Mouse (Mus musculus) hindbrain, postnatal 0 days (tissue): ENCODE measurements around the gene Manf. TPM values are rescaled to one million over a fixed set of nuclear protein-coding genes. Genes with fewer than 3 reads are reported as not detected.
A peak's percentile ranks its signal among the peaks of the same experiment; 100 is the strongest.

ENCODE experiments used
- ATAC-seq: fragments of 200-750 bp; cut with Nextera tagmentation; 2 replicates; pipeline ENCODE4 v1.8.0; 2017; ENCODE audit warnings: mild to moderate bottlenecking, moderate TSS enrichment, moderate library complexity
- DNase-seq: peaks from one replicate; pipeline ENCODE4 v3.0.0-alpha.2; 2015; ENCODE audit warnings: low spot score
- H3K27ac ChIP-seq: fragments of 300-500 bp; sonication (generic); 2 replicates; pipeline ENCODE4 v1.5.1; 2014; ENCODE audit warnings: mild to moderate bottlenecking
- H3K27me3 ChIP-seq: fragments of 300-500 bp; sonication (generic); 2 replicates; pipeline ENCODE4 v1.6.1; 2014; ENCODE audit warnings: low read length, mixed read lengths; ENCODE audit not compliant: insufficient read depth
- H3K36me3 ChIP-seq: fragments of 300-500 bp; sonication (generic); 2 replicates; pipeline ENCODE4 v1.6.1; 2014; ENCODE audit warnings: low read length, mixed read lengths; ENCODE audit not compliant: insufficient read depth
- H3K4me1 ChIP-seq: fragments of 300-500 bp; sonication (generic); 2 replicates; pipeline ENCODE4 v1.6.1; 2014; ENCODE audit warnings: antibody characterized with exemption, low read length, mixed read lengths; ENCODE audit not compliant: insufficient read depth
- H3K4me2 ChIP-seq: fragments of 300-500 bp; sonication (generic); 2 replicates; pipeline ENCODE4 v1.6.1; 2014; ENCODE audit warnings: low read depth, mild to moderate bottlenecking, low read length, moderate library complexity, mixed read lengths
- H3K4me3 ChIP-seq: fragments of 300-500 bp; sonication (generic); 2 replicates; pipeline ENCODE4 v1.5.1; 2014; ENCODE audit warnings: low read length
- H3K9ac ChIP-seq: fragments of 300-500 bp; sonication (generic); replicated peaks from 2 replicates; pipeline ENCODE4 v1.6.1; 2014; ENCODE audit warnings: mild to moderate bottlenecking, low read length, moderate library complexity, mixed read lengths
- H3K9me3 ChIP-seq: fragments of 300-500 bp; sonication (generic); 2 replicates; pipeline ENCODE4 v1.6.1; 2016; ENCODE audit warnings: low read length, mixed read lengths
- CTCF ChIP-seq: IDR thresholded peaks from 2 replicates; pipeline ENCODE4 v1.5.1; 2016; ENCODE audit warnings: antibody characterized with exemption, control low read depth, low read depth
- WGBS: fragments of 180-500 bp; shearing (Covaris S2); extraction: QIAGEN DNeasy Blood & Tissue Kit; methylation state at CpG from one replicate; pipeline ENCODE4 v1.1.7; 2014; 5-methylcytosine and 5-hydroxymethylcytosine counted together
- polyA plus RNA-seq: library from polyadenylated mRNA; unstranded; fragments of >200 nt; fragmentation: Nextera tagmentation; extraction: Ambion mirVana; gene quantifications from 2 replicates; pipeline ENCODE4 v1.2.1, GENCODE M21; 2015
- total RNA-seq: library from RNA; depleted of rRNA; stranded (reverse); fragments of >200 nt; gene quantifications from 2 replicates; pipeline ENCODE4 v1.2.3, GENCODE M21; 2014

The Manf gene
- total and polyA plus RNA-seq, 2 experiments from 2014 or later = 29.7 to 119 TPM

DNA sequence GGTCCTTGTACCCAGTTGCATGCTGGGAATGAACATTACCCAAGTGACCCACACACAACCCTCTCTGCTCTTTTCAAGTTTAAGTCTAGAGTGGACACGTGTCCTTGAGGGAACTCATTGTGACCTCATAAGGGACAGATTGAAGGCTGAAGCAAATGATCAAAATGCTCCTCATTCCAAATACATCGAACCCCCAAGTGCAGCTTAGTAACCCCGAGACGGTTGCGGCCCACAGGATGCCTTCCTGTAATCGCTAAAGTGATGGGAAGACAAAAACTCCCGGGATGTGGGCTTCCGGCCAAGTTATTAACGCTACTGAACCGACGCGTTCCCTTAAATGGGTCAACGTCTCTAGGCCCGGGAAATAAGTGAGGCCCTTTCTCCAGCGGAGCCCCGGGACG lies 438 bp downstream of the Manf start:
- 0% methylated on average over 17 of the region's 17 CpGs for WGBS
- peaks cover 11% of the 10 kb centered on the region; the same call in 1 of the 2 replicates for H3K4me1 ChIP-seq
- ATAC-seq = no peak

GRCm38 (mm10) chr9:106890496-106891240 lies 1.1 kb downstream of the Manf start:
- 64% methylated on average over 8 of the region's 8 CpGs for WGBS
- peak overlapping the region; percentile 81 for H3K4me3 ChIP-seq
- no peak for TF ChIP-seq CTCF

More for the DNA sequence above, 438 bp downstream of the Manf start:
- no peak for TF ChIP-seq CTCF
- DNase-seq = peak; percentile 35
- H3K4me3 ChIP-seq = peak overlapping the region; percentile 81
- no peaks in the 10 kb centered on the region for H3K9me3 ChIP-seq
- H3K27me3 ChIP-seq = no peaks in the 10 kb centered on the region
- peaks cover 40% of the 10 kb centered on the region for H3K36me3 ChIP-seq
- peak overlapping the region; percentile 91 for H3K27ac ChIP-seq
- H3K4me2 ChIP-seq = peak overlapping the region; percentile 87
- H3K9ac ChIP-seq = peak overlapping the region; percentile 84

GRCm38 (mm10) chr9:106889321-106889720 lies 2.5 kb downstream of the Manf start:
- H3K9me3 ChIP-seq = no peaks in the 10 kb centered on the region
- DNase-seq = no peak
- no peak overlapping the region for H3K4me3 ChIP-seq
- 88% methylated on average over 9 of the region's 9 CpGs for WGBS
- ATAC-seq = no peak
- H3K4me1 ChIP-seq = peaks cover 21% of the 10 kb centered on the region
- H3K4me2 ChIP-seq = no peak overlapping the region
- peaks cover 23% of the 10 kb centered on the region; the same call in 1 of the 2 replicates for H3K36me3 ChIP-seq
- no peak overlapping the region for H3K27ac ChIP-seq
- TF ChIP-seq CTCF = no peak
- H3K27me3 ChIP-seq = no peaks in the 10 kb centered on the region
- 0 out of 2 replicates have a peak overlapping the region, but pooled peaks have one; percentile 9 for H3K9ac ChIP-seq

More at GRCm38 (mm10) chr9:106890496-106891240, 1.1 kb downstream of the Manf start:
- Histone ChIP-seq H3K4me2 (peak overlapping the region; percentile 87), H3K9me3 (no peaks in the 10 kb centered on the region), H3K9ac (peak overlapping the region; percentile 84), H3K4me1 (peaks cover 11% of the 10 kb centered on the region; the same call in 1 of the 2 replicates), H3K36me3 (peaks cover 36% of the 10 kb centered on the region), H3K27me3 (no peaks in the 10 kb centered on the region), H3K27ac (no peak overlapping the region)
- DNase-seq = no peak
- ATAC-seq = no peak

DNA sequence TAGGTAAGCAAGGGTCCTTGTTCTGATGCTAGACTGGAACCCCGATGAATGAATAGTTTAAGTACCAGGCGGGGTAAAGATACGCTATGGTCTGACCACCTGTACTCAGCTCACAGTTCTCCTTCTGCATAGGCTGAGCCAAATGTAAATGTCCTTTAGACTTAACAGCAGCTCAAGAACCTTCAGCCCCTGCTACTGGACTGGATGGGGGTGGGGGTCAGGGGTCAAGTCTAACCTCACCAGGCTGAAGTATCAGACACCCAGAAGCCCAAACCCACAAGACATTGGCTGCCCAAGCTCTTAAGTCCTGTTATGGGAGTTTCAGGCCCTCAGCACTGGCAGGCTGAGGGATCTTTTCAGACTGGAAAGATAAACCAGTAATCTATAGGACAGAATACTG lies 3.4 kb downstream of the Manf start:
- H3K36me3 ChIP-seq = peaks cover 23% of the 10 kb centered on the region; the same call in 1 of the 2 replicates
- TF ChIP-seq CTCF = no peak
- WGBS = 95% methylated on average over 3 of the region's 3 CpGs
- no peak overlapping the region for H3K4me3 ChIP-seq
- peaks cover 27% of the 10 kb centered on the region for H3K4me1 ChIP-seq
- H3K27ac ChIP-seq = no peak overlapping the region
- no peak overlapping the region for H3K9ac ChIP-seq
- DNase-seq = no peak
- H3K9me3 ChIP-seq = no peaks in the 10 kb centered on the region
- no peaks in the 10 kb centered on the region for H3K27me3 ChIP-seq
- H3K4me2 ChIP-seq = no peak overlapping the region
- ATAC-seq = no peak

GRCm38 (mm10) chr9:106886828-106887702 lies 4.7 kb downstream of the Manf start, which contains the start of gene Rbm15b:
Rbm15b (minus strand) TSS chr9:106887428.
- WGBS = 3% methylated on average over 70 of the region's 101 CpGs
- peak within 1 kb of the TSS; percentile 91 for H3K27ac ChIP-seq
- peaks cover 30% of the 10 kb centered on the region for H3K4me1 ChIP-seq
- peak; percentile 100 for DNase-seq
- H3K4me3 ChIP-seq = peak within 1 kb of the TSS; percentile 73
- peak; percentile 70 for TF ChIP-seq CTCF
- H3K4me2 ChIP-seq = peak within 1 kb of the TSS; percentile 93
- no peaks in the 10 kb centered on the region for H3K9me3 ChIP-seq
- peaks cover 29% of the 10 kb centered on the region; the same call in 1 of the 2 replicates for H3K36me3 ChIP-seq
- no peaks in the 10 kb centered on the region for H3K27me3 ChIP-seq
- ATAC-seq = peak; percentile 79
- peak within 1 kb of the TSS; percentile 92 for H3K9ac ChIP-seq

- DNase-seq (peak; percentile 61), ATAC-seq (no peak; the same call in 1 of the 2 replicates)
- Histone ChIP-seq H3K27ac (peak overlapping the region; percentile 91), H3K9me3 (no peaks in the 10 kb centered on the region), H3K4me2 (peak overlapping the region; percentile 93), H3K9ac (peak overlapping the region; percentile 92), H3K36me3 (peaks cover 39% of the 10 kb centered on the region; the same call in 1 of the 2 replicates), H3K4me3 (peak overlapping the region; percentile 73), H3K27me3 (no peaks in the 10 kb centered on the region), H3K4me1 (peaks cover 28% of the 10 kb centered on the region)
- WGBS = under 1% methylated on average over 88 of the region's 107 CpGs
- no peak for TF ChIP-seq CTCF
Observed at GRCm38 (mm10) chr9:106885901-106886731, 5.7 kb downstream of the Manf start.
